Mouse (Mus musculus): ENCODE data around the gene Tex261.

The Tex261 gene

GRCm38 (mm10) chr6:83762880-83763431 lies 12.7 kb downstream of the Tex261 start:
- peak; percentile 56 to 77 for DNase-seq (ENCODE audit: inconsistent age in 2 of 2, low spot score in 1 of 2)

- no peak for DNase-seq (ENCODE audit: inconsistent age in 2 of 2, low spot score in 1 of 2)
Measured at GRCm38 (mm10) chr6:83762344-83762743, 13.3 kb downstream of the Tex261 start, which contains the start of gene Ankrd53. Ankrd53 (plus strand) TSS chr6:83762644.

GRCm38 (mm10) chr6:83756051-83756450 lies 19.6 kb downstream of the Tex261 start:
- DNase-seq (ENCODE audit: inconsistent age in 2 of 2, low spot score in 1 of 2): no peak

- DNase-seq (ENCODE audit: inconsistent age in 2 of 2, low spot score in 1 of 2): peak; percentile 38 to 83
Measured at GRCm38 (mm10) chr6:83750171-83750684, 25.4 kb downstream of the Tex261 start.

GRCm38 (mm10) chr6:83749286-83749685 lies 26.3 kb downstream of the Tex261 start:
- no peak for DNase-seq (ENCODE audit: inconsistent age in 2 of 2, low spot score in 1 of 2)

GRCm38 (mm10) chr6:83745466-83745865 lies 30.1 kb downstream of the Tex261 start:
- no peak for DNase-seq (ENCODE audit: inconsistent age in 2 of 2, low spot score in 1 of 2)

GRCm38 (mm10) chr6:83744557-83744956 lies 31.1 kb downstream of the Tex261 start:
- DNase-seq (ENCODE audit: inconsistent age in 2 of 2, low spot score in 1 of 2): no peak

- peak in 1 of 2 experiments; percentile 47 for DNase-seq (ENCODE audit: inconsistent age in 2 of 2, low spot score in 1 of 2)
Measured at GRCm38 (mm10) chr6:83744126-83744525, 31.5 kb downstream of the Tex261 start.

- no peak for DNase-seq (ENCODE audit: inconsistent age in 2 of 2, low spot score in 1 of 2)
Measured at GRCm38 (mm10) chr6:83743212-83743611, 32.4 kb downstream of the Tex261 start.

- no peak for DNase-seq (ENCODE audit: inconsistent age in 2 of 2, low spot score in 1 of 2)
Measured at GRCm38 (mm10) chr6:83742761-83743160, 32.9 kb downstream of the Tex261 start, which contains the start of gene Atp6v1b1. Atp6v1b1 (plus strand) TSS chr6:83742990.

GRCm38 (mm10) chr6:83738596-83738995 lies 37.0 kb downstream of the Tex261 start:
- DNase-seq (ENCODE audit: inconsistent age in 2 of 2, low spot score in 1 of 2): no peak

- DNase-seq (ENCODE audit: inconsistent age in 2 of 2, low spot score in 1 of 2): no peak
Measured at GRCm38 (mm10) chr6:83737311-83737710, 38.3 kb downstream of the Tex261 start.

- peak; percentile 69 to 87 for DNase-seq (ENCODE audit: inconsistent age in 2 of 2, low spot score in 1 of 2)
Measured at GRCm38 (mm10) chr6:83731128-83731527, 44.5 kb downstream of the Tex261 start.

- no peak for DNase-seq (ENCODE audit: inconsistent age in 2 of 2, low spot score in 1 of 2)
Measured at GRCm38 (mm10) chr6:83729350-83729970, 46.2 kb downstream of the Tex261 start.

GRCm38 (mm10) chr6:83728488-83728887 lies 47.1 kb downstream of the Tex261 start:
- DNase-seq (ENCODE audit: inconsistent age in 2 of 2, low spot score in 1 of 2): peak in 1 of 2 experiments; percentile 56

- no peak for DNase-seq (ENCODE audit: inconsistent age in 2 of 2, low spot score in 1 of 2)
Measured at GRCm38 (mm10) chr6:83727178-83727577, 48.4 kb downstream of the Tex261 start.

- no peak for DNase-seq (ENCODE audit: inconsistent age in 2 of 2, low spot score in 1 of 2)
Measured at GRCm38 (mm10) chr6:83722526-83722925, 53.1 kb downstream of the Tex261 start.
